Mouse (Mus musculus) forebrain, embryonic 13.5 days (tissue): Measurements from ENCODE around the gene Cnot6. TPM values are rescaled to one million over a fixed set of nuclear protein-coding genes. Genes with fewer than 3 reads are reported as not detected.
A peak's percentile ranks its signal among the peaks of the same experiment; 100 is the strongest.

Experiments
- ATAC-seq: fragments of 200-750 bp; cut with Nextera tagmentation; 2 replicates; pipeline ENCODE4 v1.8.0; 2017
- H3K27ac ChIP-seq: fragments of 300-500 bp; sonication (generic); 2 replicates; pipeline ENCODE4 v1.5.1; 2015; ENCODE audit warnings: inconsistent platforms, mild to moderate bottlenecking, moderate library complexity
- H3K27me3 ChIP-seq: fragments of 300-500 bp; sonication (generic); 2 replicates; pipeline ENCODE4 v1.6.1; 2015; ENCODE audit warnings: mild to moderate bottlenecking, inconsistent platforms
- H3K36me3 ChIP-seq: fragments of 300-500 bp; sonication (generic); 2 replicates; pipeline ENCODE4 v1.6.1; 2015; ENCODE audit warnings: mild to moderate bottlenecking, inconsistent platforms; ENCODE audit not compliant: poor library complexity, severe bottlenecking
- H3K4me1 ChIP-seq: fragments of 300-500 bp; sonication (generic); 2 replicates; pipeline ENCODE4 v1.6.1; 2015; ENCODE audit warnings: inconsistent platforms
- H3K4me2 ChIP-seq: fragments of 300-500 bp; sonication (generic); 2 replicates; pipeline ENCODE4 v1.6.1; 2015; ENCODE audit warnings: inconsistent platforms, mild to moderate bottlenecking, moderate library complexity
- H3K4me3 ChIP-seq: fragments of 300-500 bp; sonication (generic); 2 replicates; pipeline ENCODE4 v1.5.1; 2015; ENCODE audit warnings: mild to moderate bottlenecking, inconsistent platforms
- H3K9ac ChIP-seq: fragments of 300-500 bp; sonication (generic); 2 replicates; pipeline ENCODE4 v1.6.1; 2015; ENCODE audit warnings: mild to moderate bottlenecking, inconsistent platforms
- H3K9me3 ChIP-seq: fragments of 300-500 bp; sonication (generic); replicated peaks from 2 replicates; pipeline ENCODE4 v1.6.1; 2016; ENCODE audit warnings: inconsistent platforms
- WGBS: fragments of 180-500 bp; shearing (Covaris S2); methylation state at CpG from one replicate; pipeline ENCODE4 v1.1.7; 2015; 5-methylcytosine and 5-hydroxymethylcytosine counted together
- polyA plus RNA-seq: library from polyadenylated mRNA; unstranded; fragments of >200 nt; fragmentation: Nextera tagmentation; extraction: Ambion mirVana; gene quantifications from 2 replicates; pipeline ENCODE4 v1.2.1, GENCODE M21; 2015

Gene Cnot6
- polyA plus RNA-seq, 1 experiment from 2014 or later, result 71.4 TPM

DNA sequence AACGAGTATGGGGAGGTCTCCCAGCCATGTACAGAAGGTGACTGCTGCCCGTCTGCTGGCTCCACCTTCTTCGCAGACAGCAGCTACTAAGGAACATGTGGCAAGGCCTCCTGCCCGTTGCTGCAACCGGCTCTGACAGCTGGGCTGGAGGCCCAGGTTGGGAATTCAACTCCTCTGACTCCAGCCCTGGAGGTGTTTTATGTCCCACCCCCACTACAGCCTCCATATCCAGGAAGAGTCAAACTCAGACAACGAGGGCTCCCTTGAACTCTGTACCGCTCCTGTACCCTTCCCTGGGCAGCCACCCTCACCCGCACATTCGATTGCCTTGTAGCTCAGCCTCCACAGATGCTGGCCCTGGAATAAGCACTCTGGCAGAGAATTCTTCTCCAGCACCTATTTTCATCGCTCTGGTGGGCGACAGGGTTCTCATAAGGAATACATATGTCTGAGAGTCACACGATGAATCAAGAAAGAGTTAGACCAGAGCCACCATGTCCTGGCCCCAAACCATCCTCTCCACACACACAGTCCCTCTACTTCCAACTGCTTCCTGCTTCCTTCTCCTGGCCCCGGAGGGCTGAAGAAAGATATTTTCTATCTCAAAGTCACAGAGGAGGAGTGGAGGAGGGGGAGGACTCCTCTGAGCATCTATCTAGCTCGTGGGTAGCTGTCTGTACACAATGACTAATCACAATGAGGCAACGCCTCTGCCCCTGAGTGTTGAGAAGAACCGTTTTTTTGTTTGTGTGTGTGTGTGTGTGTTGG, 61.3 kb downstream of the Cnot6 start:
- 0 out of 2 replicates have a peak, but pooled peaks cover 6% of the 10 kb centered on the region for H3K4me1 ChIP-seq
- no peaks in the 10 kb centered on the region for H3K36me3 ChIP-seq
- no peak overlapping the region for H3K9ac ChIP-seq
- 0 out of 2 replicates have a peak, but pooled peaks cover 3% of the 10 kb centered on the region for H3K9me3 ChIP-seq
- H3K4me3 ChIP-seq, result no peak overlapping the region
- no peak overlapping the region for H3K27ac ChIP-seq
- 82% methylated on average over 16 of the region's 16 CpGs for WGBS
- no peak overlapping the region for H3K4me2 ChIP-seq
- no peaks in the 10 kb centered on the region for H3K27me3 ChIP-seq
- ATAC-seq, result no peak

DNA sequence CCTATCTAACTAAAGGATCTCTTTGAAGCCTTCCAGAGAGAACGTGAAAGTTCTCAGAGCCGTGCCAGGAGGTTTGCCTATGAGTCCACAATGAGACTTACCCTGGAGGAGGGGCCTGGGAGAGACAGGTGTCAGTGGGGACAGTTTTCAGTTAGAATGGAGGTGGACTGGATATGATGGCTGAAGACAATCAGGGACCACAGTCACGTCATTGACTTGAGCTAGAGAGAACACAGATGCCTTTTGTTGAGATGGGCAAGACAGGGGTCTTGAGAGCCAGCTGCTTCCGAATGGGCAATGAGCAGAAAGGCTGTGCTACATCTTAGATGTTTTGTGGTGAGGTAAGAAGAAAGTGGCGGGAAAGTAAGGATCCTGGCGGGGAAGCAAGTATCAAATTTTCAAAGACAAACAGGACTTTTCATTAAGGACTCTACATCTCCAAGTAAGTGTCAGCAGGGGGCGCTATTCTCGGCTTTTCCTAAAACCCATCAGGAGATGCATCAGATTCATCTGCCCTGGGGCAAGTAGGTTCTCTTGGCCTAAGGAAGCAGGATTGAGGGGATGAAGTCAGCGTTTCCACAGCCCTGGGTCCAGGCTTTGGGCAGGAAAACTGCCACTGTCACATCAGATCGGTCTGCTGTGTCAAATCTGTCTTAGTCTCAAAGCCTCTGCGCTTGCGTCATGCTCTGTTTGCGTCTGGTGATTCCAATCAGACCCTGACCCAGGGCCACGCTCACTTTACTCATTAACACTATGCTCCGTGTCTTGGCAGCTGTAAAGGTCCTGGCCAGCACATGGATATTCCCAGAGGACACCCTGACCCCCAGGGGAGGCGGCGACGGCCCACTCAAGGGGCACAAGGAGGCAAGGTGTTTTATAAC, 62.2 kb downstream of the Cnot6 start:
- H3K27me3 ChIP-seq, result no peaks in the 10 kb centered on the region
- H3K9me3 ChIP-seq, result 0 out of 2 replicates have a peak, but pooled peaks cover 3% of the 10 kb centered on the region
- H3K4me3 ChIP-seq, result no peak overlapping the region
- no peak overlapping the region for H3K27ac ChIP-seq
- H3K36me3 ChIP-seq, result no peaks in the 10 kb centered on the region
- ATAC-seq, result no peak
- H3K9ac ChIP-seq, result no peak overlapping the region
- H3K4me2 ChIP-seq, result no peak overlapping the region
- 0 out of 2 replicates have a peak, but pooled peaks cover 6% of the 10 kb centered on the region for H3K4me1 ChIP-seq
- 63% methylated on average over 18 of the region's 18 CpGs for WGBS

DNA sequence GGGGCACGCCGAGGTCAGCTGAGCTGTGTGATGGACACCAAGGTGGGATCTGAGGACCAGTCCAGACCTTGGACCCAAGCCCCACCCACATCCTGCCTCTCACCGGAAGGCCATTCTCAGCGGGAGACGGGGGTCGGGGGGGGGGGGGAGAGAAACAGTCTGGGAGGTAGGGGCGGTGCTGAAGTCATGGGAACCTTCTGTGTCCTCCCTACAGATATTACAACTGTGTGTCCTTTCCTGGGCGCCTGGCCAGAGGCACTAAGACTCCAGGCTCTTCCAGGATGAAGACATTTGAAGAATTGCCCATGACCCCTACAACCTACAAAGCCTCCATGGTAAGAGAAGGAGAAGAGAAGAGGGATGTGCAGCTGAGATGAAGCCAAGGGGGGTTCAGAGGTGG, 66.8 kb downstream of the Cnot6 start:
- WGBS, result 59% methylated on average over 8 of the region's 8 CpGs
- H3K9ac ChIP-seq, result no peak overlapping the region
- no peaks in the 10 kb centered on the region for H3K9me3 ChIP-seq
- H3K36me3 ChIP-seq, result no peaks in the 10 kb centered on the region
- no peaks in the 10 kb centered on the region for H3K27me3 ChIP-seq
- no peak overlapping the region for H3K4me2 ChIP-seq
- H3K4me3 ChIP-seq, result no peak overlapping the region
- no peak overlapping the region for H3K27ac ChIP-seq
- no peak for ATAC-seq
- no peaks in the 10 kb centered on the region for H3K4me1 ChIP-seq

DNA sequence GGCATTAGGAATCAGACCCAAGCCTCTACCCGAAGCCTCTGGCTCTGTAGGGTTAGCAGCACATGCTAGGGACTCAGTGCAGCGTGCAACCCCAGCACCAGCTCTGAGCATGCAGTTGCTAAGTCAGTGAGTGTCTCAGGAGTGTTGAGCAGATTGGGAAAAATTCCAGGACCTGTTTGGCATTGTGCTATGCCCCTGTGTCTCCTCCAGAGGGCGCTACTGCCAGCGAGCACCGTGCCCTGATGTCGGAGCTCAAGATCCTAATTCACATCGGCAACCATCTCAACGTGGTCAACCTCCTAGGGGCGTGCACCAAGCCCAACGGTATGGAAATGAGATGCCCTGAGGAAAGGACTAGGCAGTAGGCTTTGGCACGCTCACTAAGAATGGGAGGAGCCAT, 76.1 kb downstream of the Cnot6 start:
- Histone ChIP-seq H3K27me3 (peaks cover 61% of the 10 kb centered on the region), H3K27ac (no peak overlapping the region), H3K4me1 (peaks cover 6% of the 10 kb centered on the region), H3K36me3 (no peaks in the 10 kb centered on the region), H3K9ac (no peak overlapping the region), H3K9me3 (no peaks in the 10 kb centered on the region), H3K4me2 (peak overlapping the region; percentile 6), H3K4me3 (no peak overlapping the region)
- 2% methylated on average over 11 of the region's 11 CpGs for WGBS
- ATAC-seq, result no peak

DNA sequence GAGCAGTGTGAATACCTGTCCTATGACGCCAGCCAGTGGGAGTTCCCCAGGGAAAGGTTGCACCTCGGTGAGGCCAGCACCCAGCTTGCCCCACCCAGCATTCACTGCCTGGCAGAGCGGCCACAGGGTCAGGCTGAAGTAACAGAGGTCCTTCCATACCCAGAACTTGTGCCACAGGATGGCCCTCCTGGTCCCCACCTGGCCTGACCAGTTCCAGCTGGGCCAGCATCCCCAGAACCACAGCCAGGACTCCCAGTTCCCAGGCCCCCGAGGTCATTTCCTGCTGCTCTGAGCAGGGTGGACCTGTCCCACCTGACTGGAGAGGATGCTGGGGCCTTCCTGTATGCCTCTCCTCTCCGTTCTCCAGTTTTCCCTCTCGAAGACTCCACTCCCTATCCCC, 76.9 kb downstream of the Cnot6 start:
- H3K9me3 ChIP-seq, result no peaks in the 10 kb centered on the region
- H3K27me3 ChIP-seq, result peaks cover 61% of the 10 kb centered on the region
- no peaks in the 10 kb centered on the region for H3K36me3 ChIP-seq
- peaks cover 6% of the 10 kb centered on the region for H3K4me1 ChIP-seq
- H3K4me3 ChIP-seq, result no peak overlapping the region
- H3K4me2 ChIP-seq, result no peak overlapping the region
- H3K27ac ChIP-seq, result no peak overlapping the region
- no peak for ATAC-seq
- 77% methylated on average over 6 of the region's 6 CpGs for WGBS
- no peak overlapping the region for H3K9ac ChIP-seq

DNA sequence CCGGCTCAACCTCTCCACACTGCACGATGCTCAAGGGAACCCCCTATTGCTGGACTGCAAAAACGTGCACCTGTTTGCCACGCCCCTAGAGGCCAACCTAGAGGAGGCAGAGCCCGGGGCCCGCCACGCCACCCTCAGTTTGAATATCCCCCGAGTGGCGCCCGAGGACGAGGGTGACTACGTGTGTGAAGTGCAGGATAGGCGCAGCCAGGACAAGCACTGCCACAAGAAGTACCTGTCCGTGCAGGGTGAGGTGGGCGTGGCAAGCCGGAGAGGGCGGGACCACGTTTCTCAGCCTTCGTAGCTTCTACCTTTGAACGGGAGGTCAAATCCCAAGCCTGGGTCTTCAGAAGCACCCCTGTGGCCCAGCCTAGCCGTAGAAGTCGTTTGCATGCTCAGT, 78.4 kb downstream of the Cnot6 start:
- Histone ChIP-seq H3K27me3 (peaks cover 61% of the 10 kb centered on the region), H3K9me3 (no peaks in the 10 kb centered on the region), H3K36me3 (no peaks in the 10 kb centered on the region), H3K9ac (no peak overlapping the region), H3K4me2 (peak overlapping the region; percentile 43), H3K4me3 (peak overlapping the region; percentile 11), H3K27ac (no peak overlapping the region), H3K4me1 (peaks cover 6% of the 10 kb centered on the region)
- 3% methylated on average over 22 of the region's 22 CpGs for WGBS
- ATAC-seq, result no peak

DNA sequence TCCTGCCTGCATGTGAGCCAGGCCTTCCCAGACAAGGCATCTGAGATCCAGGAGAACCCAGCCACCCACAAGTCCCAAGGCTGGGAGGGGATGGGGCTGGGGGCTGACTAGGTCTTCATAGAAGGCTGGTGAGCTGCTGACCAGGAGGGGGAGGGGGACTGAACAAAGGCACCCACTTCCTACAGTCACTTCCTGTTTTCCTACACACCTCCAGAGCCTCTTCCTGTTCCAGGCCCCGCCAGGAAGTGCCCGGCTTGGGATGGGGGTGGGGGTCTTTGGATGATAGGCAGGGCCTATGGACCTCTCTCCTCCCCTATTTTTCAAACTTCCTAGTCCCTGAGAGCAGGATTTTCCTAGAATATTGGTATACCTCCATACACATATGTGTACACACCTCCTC, 80.3 kb downstream of the Cnot6 start:
- Histone ChIP-seq H3K9me3 (no peaks in the 10 kb centered on the region), H3K4me3 (no peak overlapping the region), H3K27me3 (peaks cover 52% of the 10 kb centered on the region), H3K4me2 (no peak overlapping the region), H3K36me3 (no peaks in the 10 kb centered on the region), H3K27ac (no peak overlapping the region), H3K4me1 (peaks cover 6% of the 10 kb centered on the region), H3K9ac (no peak overlapping the region)
- WGBS, result 83% methylated on average over 2 of the region's 2 CpGs
- no peak for ATAC-seq

DNA sequence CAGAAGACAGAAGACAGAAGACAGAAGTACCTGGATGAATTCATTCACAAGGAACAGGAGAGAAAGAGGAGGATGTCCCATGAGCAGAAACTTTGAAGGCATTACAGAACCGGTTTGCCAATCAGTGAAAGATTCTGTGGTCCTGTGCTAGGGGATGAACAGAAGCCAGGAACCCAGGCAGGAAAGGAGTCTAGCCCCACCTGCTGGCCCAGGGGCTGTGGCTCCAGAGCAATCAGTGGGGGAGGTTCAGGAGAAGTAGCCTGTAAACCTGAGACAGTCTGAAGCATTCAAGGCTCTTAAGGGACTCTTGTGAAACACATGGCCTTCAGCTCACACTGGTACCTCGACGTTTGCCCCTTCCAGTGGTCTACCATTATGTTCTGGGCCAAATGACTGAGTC, 81.4 kb downstream of the Cnot6 start:
- Histone ChIP-seq H3K9ac (no peak overlapping the region), H3K36me3 (no peaks in the 10 kb centered on the region), H3K4me2 (no peak overlapping the region), H3K9me3 (no peaks in the 10 kb centered on the region), H3K27ac (no peak overlapping the region), H3K27me3 (peaks cover 41% of the 10 kb centered on the region), H3K4me1 (peaks cover 6% of the 10 kb centered on the region), H3K4me3 (no peak overlapping the region)
- 40% methylated on average over 3 of the region's 3 CpGs for WGBS
- no peak for ATAC-seq

DNA sequence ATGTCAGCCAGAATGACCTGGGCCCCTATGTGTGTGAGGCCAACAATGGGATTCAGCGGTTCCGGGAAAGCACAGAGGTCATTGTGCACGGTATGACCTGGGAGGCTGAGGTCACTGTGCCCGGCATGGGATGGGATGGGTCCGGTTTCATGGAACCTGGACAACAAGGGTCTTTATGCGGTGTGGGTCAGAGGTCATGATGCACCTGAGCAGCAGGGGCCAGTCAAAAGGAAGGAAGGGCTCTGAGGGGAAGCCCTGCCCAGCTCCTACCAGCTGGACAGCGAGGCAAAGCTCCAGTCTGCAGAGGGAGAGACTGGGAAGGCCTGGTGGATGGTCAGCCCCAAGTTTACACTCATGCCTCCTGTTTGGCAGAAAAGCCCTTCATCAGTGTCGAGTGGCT, 85.8 kb downstream of the Cnot6 start:
- no peaks in the 10 kb centered on the region for H3K36me3 ChIP-seq
- no peaks in the 10 kb centered on the region for H3K9me3 ChIP-seq
- H3K4me2 ChIP-seq, result no peak overlapping the region
- H3K27ac ChIP-seq, result no peak overlapping the region
- H3K4me3 ChIP-seq, result no peak overlapping the region
- H3K27me3 ChIP-seq, result no peaks in the 10 kb centered on the region
- H3K4me1 ChIP-seq, result no peaks in the 10 kb centered on the region
- no peak for ATAC-seq
- no peak overlapping the region for H3K9ac ChIP-seq
- WGBS, result 69% methylated on average over 8 of the region's 8 CpGs

DNA sequence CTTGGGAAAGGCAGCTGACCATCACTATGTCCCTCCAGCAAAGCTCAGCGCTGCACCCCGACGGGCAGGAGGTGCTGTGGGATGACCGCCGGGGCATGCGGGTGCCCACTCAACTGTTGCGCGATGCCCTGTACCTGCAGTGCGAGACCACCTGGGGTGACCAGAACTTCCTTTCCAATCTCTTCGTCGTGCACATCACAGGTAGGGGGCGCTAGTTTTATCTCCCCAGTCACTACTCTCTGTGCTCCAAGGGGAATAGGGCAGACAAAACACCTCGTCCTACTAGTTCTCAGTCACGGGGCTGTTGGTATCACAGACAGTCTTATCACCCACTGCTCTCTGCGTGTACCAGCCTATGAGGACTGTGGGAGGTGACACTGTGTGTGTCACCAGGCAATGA, 86.7 kb downstream of the Cnot6 start:
- Histone ChIP-seq H3K36me3 (no peaks in the 10 kb centered on the region), H3K27ac (no peak overlapping the region), H3K9ac (no peak overlapping the region), H3K27me3 (no peaks in the 10 kb centered on the region), H3K4me1 (no peaks in the 10 kb centered on the region), H3K4me2 (no peak overlapping the region), H3K9me3 (no peaks in the 10 kb centered on the region), H3K4me3 (no peak overlapping the region)
- WGBS, result 70% methylated on average over 15 of the region's 15 CpGs
- ATAC-seq, result no peak

DNA sequence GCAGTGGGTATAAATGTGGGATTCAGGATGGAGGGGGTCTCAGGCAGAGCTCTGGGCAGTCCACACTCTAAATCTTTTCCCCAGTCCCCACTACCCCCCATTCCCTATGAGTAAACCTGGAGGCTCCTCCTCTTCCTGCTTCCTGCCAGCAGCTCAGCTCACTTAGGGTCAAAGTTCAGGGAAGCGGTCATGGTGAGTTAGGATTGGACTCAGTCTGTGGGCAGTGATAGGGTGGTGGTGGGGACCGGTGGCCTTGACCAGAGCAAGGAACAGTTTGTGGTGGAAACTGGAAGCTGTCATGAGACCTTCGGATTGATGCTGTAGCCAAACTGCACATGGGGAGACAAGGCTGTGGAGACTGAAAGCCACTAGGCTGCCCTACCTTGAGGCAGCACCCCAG, 88.4 kb downstream of the Cnot6 start:
- no peak overlapping the region for H3K9ac ChIP-seq
- H3K9me3 ChIP-seq, result no peaks in the 10 kb centered on the region
- H3K4me1 ChIP-seq, result no peaks in the 10 kb centered on the region
- H3K27me3 ChIP-seq, result no peaks in the 10 kb centered on the region
- 84% methylated on average over 3 of the region's 3 CpGs for WGBS
- no peak overlapping the region for H3K4me3 ChIP-seq
- no peak overlapping the region for H3K4me2 ChIP-seq
- H3K27ac ChIP-seq, result no peak overlapping the region
- ATAC-seq, result no peak
- H3K36me3 ChIP-seq, result no peaks in the 10 kb centered on the region

DNA sequence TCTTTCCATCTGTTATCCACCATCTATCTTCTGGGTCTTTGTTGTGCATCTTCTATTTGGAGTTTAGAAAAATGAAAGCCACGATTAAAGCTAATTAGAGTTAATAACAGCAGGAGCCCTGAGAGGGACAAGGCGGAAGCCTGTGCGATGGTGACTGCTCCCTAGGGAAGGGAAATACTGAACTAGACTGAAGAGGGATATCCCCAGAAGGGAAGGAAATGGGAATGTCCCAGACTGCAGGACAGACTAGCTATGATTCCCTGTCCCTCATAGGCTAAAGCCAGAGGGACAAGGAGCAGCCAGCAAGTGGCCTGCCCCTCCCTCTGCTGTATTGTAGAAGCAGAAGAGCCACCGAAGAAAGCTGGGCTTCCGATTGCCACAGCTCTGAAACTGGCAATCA, 90.6 kb downstream of the Cnot6 start:
- Histone ChIP-seq H3K9ac (no peak overlapping the region), H3K4me1 (no peaks in the 10 kb centered on the region), H3K36me3 (no peaks in the 10 kb centered on the region), H3K27me3 (0 out of 2 replicates have a peak, but pooled peaks cover 5% of the 10 kb centered on the region), H3K4me2 (no peak overlapping the region), H3K27ac (no peak overlapping the region), H3K9me3 (no peaks in the 10 kb centered on the region), H3K4me3 (no peak overlapping the region)
- 84% methylated on average over 5 of the region's 5 CpGs for WGBS
- no peak for ATAC-seq
